ENCODE assay signal across 3 mouse cellular contexts in genomic region chr13:66213811-66214210, GRCm38 (mm10).
DNase-seq lines count a peak whose midpoint lies in the region.

No protein-coding gene starts in this region.

- DNase-seq in ES-CJ7 (ENCODE audit: low read depth, low spot score): peak; percentile 85
- peak; percentile 95 for DNase-seq in R1 (ENCODE audit: low read depth, low spot score)
- peak; percentile 78 for DNase-seq in ZHBTc4 (ENCODE audit: low read depth, low spot score)
